Mouse (Mus musculus) intestine, embryonic 16.5 days (tissue): Measurements from ENCODE around the gene Creb5. TPM values are rescaled to one million over a fixed set of nuclear protein-coding genes. Genes with fewer than 3 reads are reported as not detected.

Experiments
- ATAC-seq: fragments of 200-750 bp; cut with Nextera tagmentation; 2 replicates; pipeline ENCODE4 v1.8.0; 2017; ENCODE audit warnings: moderate TSS enrichment, moderate library complexity
- H3K27ac ChIP-seq: fragments of 300-500 bp; sonication (generic); 2 replicates; pipeline ENCODE4 v1.5.1; 2014; ENCODE audit warnings: mild to moderate bottlenecking, low read length
- H3K27me3 ChIP-seq: fragments of 300-500 bp; sonication (generic); replicated peaks from 2 replicates; pipeline ENCODE4 v1.6.1; 2014; ENCODE audit warnings: low read length, control low read depth, mixed read lengths; ENCODE audit not compliant: control insufficient read depth, insufficient read depth
- H3K36me3 ChIP-seq: fragments of 300-500 bp; sonication (generic); 2 replicates; pipeline ENCODE4 v1.6.1; 2014; ENCODE audit warnings: low read length, control low read depth; ENCODE audit not compliant: control insufficient read depth, insufficient read depth
- H3K4me1 ChIP-seq: fragments of 300-500 bp; sonication (generic); 2 replicates; pipeline ENCODE4 v1.6.1; 2014; ENCODE audit warnings: low read length, control low read depth, mixed read lengths; ENCODE audit not compliant: control insufficient read depth, insufficient read depth
- H3K4me2 ChIP-seq: fragments of 300-500 bp; sonication (generic); 2 replicates; pipeline ENCODE4 v1.6.1; 2014; ENCODE audit warnings: low read depth, low read length, control low read depth
- H3K4me3 ChIP-seq: fragments of 300-500 bp; sonication (generic); 2 replicates; pipeline ENCODE4 v1.5.1; 2014; ENCODE audit warnings: mild to moderate bottlenecking, low read length
- H3K9ac ChIP-seq: fragments of 300-500 bp; sonication (generic); 2 replicates; pipeline ENCODE4 v1.6.1; 2014; ENCODE audit warnings: low read depth, low read length
- H3K9me3 ChIP-seq: fragments of 300-500 bp; sonication (generic); 2 replicates; pipeline ENCODE4 v1.6.1; 2016; ENCODE audit warnings: low read length, control low read depth; ENCODE audit not compliant: control insufficient read depth
- WGBS: fragments of 180-500 bp; shearing (Covaris S2); extraction: QIAGEN DNeasy Blood & Tissue Kit; methylation state at CpG from one replicate; pipeline ENCODE4 v1.1.7; 2014; 5-methylcytosine and 5-hydroxymethylcytosine counted together
- polyA plus RNA-seq: library from polyadenylated mRNA; unstranded; fragments of >200 nt; fragmentation: Nextera tagmentation; extraction: Ambion mirVana; gene quantifications from 2 replicates; pipeline ENCODE4 v1.2.1, GENCODE M21; 2015

Gene Creb5
- polyA plus RNA-seq, 1 experiment from 2014 or later = 4.1 TPM

GRCm38 (mm10) chr6:53656466-53656865 is 369.4 kb downstream of the Creb5 start:
- WGBS = 85% methylated on average over 3 of the region's 3 CpGs
- ATAC-seq = no peak

DNA sequence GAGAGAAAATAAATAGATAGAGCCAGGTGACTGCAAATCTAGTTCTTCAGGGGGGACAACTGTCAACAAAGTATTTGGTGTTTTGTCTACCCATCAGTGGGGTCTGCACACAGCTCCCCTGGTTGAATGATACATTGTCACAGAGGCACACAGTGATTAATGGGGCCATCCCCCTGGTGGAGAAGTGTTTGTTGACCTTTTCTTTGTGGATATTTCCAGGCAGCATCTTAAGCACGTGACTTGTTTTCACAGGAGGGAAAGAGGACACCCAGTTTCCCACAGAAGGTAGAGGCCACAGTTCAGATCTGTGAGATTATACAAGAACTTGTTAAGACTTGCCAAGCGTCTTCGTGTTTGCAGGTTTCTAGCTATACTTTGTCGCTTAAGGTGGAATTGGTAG is 370.4 kb downstream of the Creb5 start:
- Histone ChIP-seq H3K4me1 (peaks cover 11% of the 10 kb centered on the region), H3K4me2 (no peak overlapping the region), H3K4me3 (no peak overlapping the region), H3K27ac (no peak overlapping the region), H3K36me3 (no peaks in the 10 kb centered on the region), H3K9ac (no peak overlapping the region), H3K9me3 (no peaks in the 10 kb centered on the region), H3K27me3 (no peaks in the 10 kb centered on the region)
- no peak for ATAC-seq
- 67% methylated on average over 4 of the region's 4 CpGs for WGBS

More at GRCm38 (mm10) chr6:53656466-53656865, 369.4 kb downstream of the Creb5 start:
- H3K27me3 ChIP-seq = no peaks in the 10 kb centered on the region
- no peak overlapping the region for H3K4me3 ChIP-seq
- no peaks in the 10 kb centered on the region for H3K36me3 ChIP-seq
- H3K9me3 ChIP-seq = no peaks in the 10 kb centered on the region
- no peak overlapping the region for H3K27ac ChIP-seq
- no peak overlapping the region for H3K9ac ChIP-seq
- peaks cover 11% of the 10 kb centered on the region for H3K4me1 ChIP-seq
- H3K4me2 ChIP-seq = no peak overlapping the region

- Histone ChIP-seq H3K4me3 (no peak overlapping the region), H3K4me1 (0 out of 2 replicates have a peak, but pooled peaks cover 4% of the 10 kb centered on the region), H3K36me3 (no peaks in the 10 kb centered on the region), H3K9ac (no peak overlapping the region), H3K9me3 (no peaks in the 10 kb centered on the region), H3K27ac (no peak overlapping the region), H3K4me2 (no peak overlapping the region), H3K27me3 (no peaks in the 10 kb centered on the region)
- ATAC-seq = no peak
- WGBS = 59% methylated on average over 11 of the region's 11 CpGs
Measured at GRCm38 (mm10) chr6:53662858-53663833, 376.1 kb downstream of the Creb5 start.

DNA sequence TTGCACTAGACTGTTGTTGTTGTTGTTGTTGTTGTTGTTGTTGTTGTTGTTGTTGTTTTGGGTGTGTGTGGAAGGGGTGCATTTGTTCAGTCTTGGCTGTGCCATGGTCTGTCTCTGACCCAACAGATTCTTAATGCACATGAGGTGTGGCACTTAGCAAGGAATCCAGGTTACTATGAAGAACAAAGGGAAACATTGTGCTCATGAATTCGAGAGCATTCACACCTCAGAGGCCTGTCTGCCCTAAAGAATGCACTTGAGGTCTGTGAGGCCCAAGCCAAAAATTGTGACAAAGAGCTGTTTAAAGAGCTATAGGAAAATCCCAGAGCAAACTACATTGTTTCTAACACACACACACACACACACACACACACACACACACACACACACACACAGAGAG is 377.7 kb downstream of the Creb5 start:
- WGBS = 38% methylated on average over 1 of the region's 1 CpGs
- no peak for ATAC-seq

DNA sequence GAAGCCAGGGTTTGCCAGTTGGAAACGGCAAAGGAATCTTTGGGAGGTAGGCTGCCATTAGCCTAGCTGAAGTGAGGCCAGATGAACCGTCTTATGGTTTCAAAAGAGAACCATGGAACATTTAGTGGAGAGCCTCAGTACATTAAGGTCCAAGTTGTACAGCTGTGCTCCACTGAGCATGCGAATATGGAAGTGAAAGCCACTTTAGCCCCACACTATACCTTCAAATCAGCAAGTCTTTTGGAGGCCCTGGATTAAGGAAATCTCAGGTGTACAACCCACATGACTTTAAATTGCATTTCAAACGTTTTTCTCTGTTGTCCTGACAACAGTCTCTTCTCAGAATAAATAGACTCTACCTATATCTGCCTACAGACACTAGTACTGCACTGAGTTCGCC is 379.4 kb downstream of the Creb5 start:
- Histone ChIP-seq H3K36me3 (no peaks in the 10 kb centered on the region), H3K27me3 (no peaks in the 10 kb centered on the region), H3K27ac (no peak overlapping the region), H3K4me3 (no peak overlapping the region), H3K4me1 (0 out of 2 replicates have a peak, but pooled peaks cover 4% of the 10 kb centered on the region), H3K4me2 (no peak overlapping the region), H3K9ac (no peak overlapping the region), H3K9me3 (no peaks in the 10 kb centered on the region)
- ATAC-seq = no peak
- WGBS = 78% methylated on average over 5 of the region's 5 CpGs

More for the DNA sequence above, 377.7 kb downstream of the Creb5 start:
- H3K4me2 ChIP-seq = no peak overlapping the region
- no peak overlapping the region for H3K4me3 ChIP-seq
- 0 out of 2 replicates have a peak, but pooled peaks cover 4% of the 10 kb centered on the region for H3K4me1 ChIP-seq
- no peak overlapping the region for H3K27ac ChIP-seq
- H3K9ac ChIP-seq = no peak overlapping the region
- no peaks in the 10 kb centered on the region for H3K36me3 ChIP-seq
- no peaks in the 10 kb centered on the region for H3K9me3 ChIP-seq
- H3K27me3 ChIP-seq = no peaks in the 10 kb centered on the region

- Histone ChIP-seq H3K9ac (no peak overlapping the region), H3K27ac (no peak overlapping the region), H3K4me3 (no peak overlapping the region), H3K36me3 (no peaks in the 10 kb centered on the region), H3K4me2 (no peak overlapping the region), H3K4me1 (no peaks in the 10 kb centered on the region), H3K9me3 (no peaks in the 10 kb centered on the region), H3K27me3 (no peaks in the 10 kb centered on the region)
- no peak for ATAC-seq
- 100% methylated on average over 1 of the region's 1 CpGs for WGBS
Measured at GRCm38 (mm10) chr6:53678307-53678706, 391.2 kb downstream of the Creb5 start.

- H3K36me3 ChIP-seq = no peaks in the 10 kb centered on the region
- H3K4me1 ChIP-seq = no peaks in the 10 kb centered on the region
- no peaks in the 10 kb centered on the region for H3K9me3 ChIP-seq
- no peak for ATAC-seq
- no peak overlapping the region for H3K9ac ChIP-seq
- H3K4me2 ChIP-seq = no peak overlapping the region
- H3K27ac ChIP-seq = no peak overlapping the region
- no peaks in the 10 kb centered on the region for H3K27me3 ChIP-seq
- 93% methylated on average over 8 of the region's 8 CpGs for WGBS
- no peak overlapping the region for H3K4me3 ChIP-seq
Measured at GRCm38 (mm10) chr6:53680046-53680445, 393.0 kb downstream of the Creb5 start.

DNA sequence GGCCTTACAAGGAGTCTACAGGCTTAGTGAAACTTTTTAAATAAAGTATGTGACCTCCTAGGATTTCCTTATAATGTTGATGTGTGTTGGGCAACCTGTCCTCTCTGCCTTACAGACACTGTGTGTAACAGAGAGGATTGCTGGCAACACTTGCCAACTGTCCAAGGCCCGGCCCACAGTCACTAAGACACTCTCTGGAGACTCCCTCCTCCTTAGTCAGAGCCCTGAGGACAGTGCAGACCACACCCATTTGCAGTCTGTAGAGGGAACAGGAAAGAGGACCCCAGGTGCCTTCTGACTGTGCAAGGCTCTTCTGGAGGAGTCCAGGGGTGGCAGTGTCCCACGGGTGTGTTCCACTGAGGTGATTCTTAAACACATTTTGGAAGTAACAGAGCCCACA is 397.3 kb downstream of the Creb5 start:
- Histone ChIP-seq H3K27ac (no peak overlapping the region), H3K4me2 (no peak overlapping the region), H3K9ac (no peak overlapping the region), H3K27me3 (no peaks in the 10 kb centered on the region), H3K4me3 (no peak overlapping the region), H3K4me1 (no peaks in the 10 kb centered on the region), H3K36me3 (no peaks in the 10 kb centered on the region), H3K9me3 (no peaks in the 10 kb centered on the region)
- no peak for ATAC-seq
- WGBS = 71% methylated on average over 2 of the region's 2 CpGs

DNA sequence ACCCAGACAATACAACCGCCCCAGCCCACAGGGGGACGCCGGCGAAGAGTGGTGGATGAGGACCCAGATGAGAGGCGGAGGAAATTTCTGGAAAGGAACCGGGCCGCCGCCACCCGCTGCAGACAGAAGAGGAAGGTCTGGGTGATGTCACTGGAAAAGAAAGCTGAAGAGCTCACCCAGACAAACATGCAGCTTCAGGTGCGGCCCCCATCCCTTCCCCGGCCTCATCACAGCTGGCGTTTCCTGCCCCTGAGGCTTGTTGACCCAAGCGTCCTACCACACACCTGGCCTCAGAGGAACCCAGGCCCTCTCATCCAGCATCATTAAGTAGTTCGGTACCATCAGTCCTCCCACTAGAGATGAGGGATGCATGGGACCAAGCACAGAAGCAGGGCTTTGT is 398.3 kb downstream of the Creb5 start:
- WGBS = 85% methylated on average over 14 of the region's 14 CpGs
- Histone ChIP-seq H3K9ac (no peak overlapping the region), H3K4me2 (no peak overlapping the region), H3K27ac (no peak overlapping the region), H3K4me3 (no peak overlapping the region), H3K36me3 (no peaks in the 10 kb centered on the region), H3K27me3 (no peaks in the 10 kb centered on the region), H3K4me1 (no peaks in the 10 kb centered on the region), H3K9me3 (no peaks in the 10 kb centered on the region)
- ATAC-seq = no peak
